Mouse (Mus musculus) frontal cortex, postnatal 14 days (tissue): ENCODE measurements around the gene Pecr.
A peak's percentile ranks its signal among the peaks of the same experiment; 100 is the strongest.
"Not testable (repeated sequence)": the region's sequence is repeated elsewhere in the genome, so short reads cannot be mapped to it uniquely, and the experiment has no call there.

ENCODE experiments used
- DNase-seq, 2 experiments: peaks; one replicate each; pipeline ENCODE4 v3.0.0; 2022; ENCODE audit warnings: low spot score in 2 of 2

Gene Pecr

DNA sequence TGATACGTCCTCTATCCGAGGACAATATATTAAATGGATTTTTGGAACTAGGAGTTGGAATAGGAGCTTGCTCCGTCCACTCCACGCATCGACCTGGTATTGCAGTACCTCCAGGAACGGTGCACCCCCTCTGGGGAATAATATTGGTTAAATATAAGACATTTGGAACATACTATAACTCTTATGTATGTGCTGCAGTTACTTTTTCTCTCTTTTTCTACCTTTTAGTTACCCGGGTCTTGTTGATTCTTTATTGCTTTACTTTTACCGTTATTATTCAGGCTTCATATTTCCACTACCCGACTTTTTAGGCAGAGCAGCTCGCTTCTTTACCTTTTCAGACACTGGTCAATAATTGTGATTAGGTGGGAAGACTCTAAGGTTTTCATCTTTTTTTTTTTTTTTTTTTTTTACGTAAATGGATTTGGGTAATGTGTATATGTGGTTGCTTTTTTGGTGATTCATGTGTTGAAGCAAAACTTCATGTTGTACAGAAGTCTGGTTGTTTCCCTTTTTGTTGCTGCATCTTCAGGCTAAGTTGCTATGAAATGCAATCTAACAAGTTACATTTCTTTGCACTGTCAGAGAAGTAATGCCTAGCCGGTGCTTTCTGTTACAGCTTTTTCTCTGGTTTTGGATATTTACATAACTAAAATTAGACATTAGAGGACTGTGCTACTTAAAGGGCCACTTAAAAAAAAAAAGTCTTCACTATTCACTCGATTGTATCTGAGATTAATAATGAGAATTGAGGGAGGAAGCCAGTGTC lies 46.9 kb downstream of the Pecr start:
- peak in 1 of 2 experiments; percentile 74 for DNase-seq

DNA sequence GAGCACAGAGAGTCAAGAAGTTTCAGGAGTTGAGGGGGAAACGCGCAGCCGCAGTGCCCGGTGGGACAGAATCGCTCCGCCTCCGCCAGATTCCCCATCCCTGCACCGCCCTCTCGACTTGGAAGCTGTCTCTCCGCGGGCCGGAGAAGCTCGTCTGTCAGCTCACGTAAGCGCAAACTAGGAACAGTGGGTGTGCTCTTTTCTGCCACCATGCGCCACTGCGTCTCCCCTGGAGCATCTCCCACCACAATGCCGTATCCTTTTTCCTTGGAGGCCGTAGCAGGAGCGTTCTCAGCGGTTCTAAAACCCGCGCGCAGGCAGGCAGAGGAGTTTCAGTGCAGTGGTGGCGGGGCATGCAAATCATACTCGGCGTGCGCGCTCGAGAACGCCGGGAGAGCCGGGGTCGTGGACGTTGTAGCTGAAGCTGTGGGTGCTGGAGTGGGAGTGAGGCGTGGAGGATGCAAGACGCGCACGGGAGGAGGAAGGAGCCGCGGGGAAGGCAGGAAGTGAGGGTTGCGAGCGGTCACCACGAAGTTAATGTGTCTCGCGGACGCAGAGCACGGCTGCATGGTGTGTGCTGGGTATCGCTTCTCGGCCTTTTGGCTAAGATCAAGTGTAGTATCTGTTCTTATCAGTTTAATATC lies 47.6 kb downstream of the Pecr start:
- DNase-seq: peak; percentile 54

DNA sequence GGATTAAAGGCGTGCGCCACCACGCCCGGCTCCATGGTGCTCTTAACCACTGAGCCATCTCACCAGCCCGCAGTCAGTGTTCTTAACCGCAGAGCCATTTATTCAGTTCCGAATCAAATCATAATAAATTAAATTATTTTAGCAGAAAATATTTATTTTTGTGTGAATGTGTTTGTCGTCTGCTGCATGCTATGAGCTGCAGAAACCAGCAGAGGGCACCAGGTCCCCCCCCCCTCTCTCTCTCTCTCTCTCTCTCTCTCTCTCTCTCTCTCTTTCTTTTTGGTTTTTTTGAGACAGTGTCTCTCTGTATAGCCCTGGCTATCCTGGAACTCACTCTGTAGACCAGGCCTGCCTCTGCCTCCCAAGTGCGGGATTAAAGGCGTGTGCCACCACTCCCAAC lies 51.5 kb downstream of the Pecr start:
- not testable (repeated sequence) for DNase-seq

DNA sequence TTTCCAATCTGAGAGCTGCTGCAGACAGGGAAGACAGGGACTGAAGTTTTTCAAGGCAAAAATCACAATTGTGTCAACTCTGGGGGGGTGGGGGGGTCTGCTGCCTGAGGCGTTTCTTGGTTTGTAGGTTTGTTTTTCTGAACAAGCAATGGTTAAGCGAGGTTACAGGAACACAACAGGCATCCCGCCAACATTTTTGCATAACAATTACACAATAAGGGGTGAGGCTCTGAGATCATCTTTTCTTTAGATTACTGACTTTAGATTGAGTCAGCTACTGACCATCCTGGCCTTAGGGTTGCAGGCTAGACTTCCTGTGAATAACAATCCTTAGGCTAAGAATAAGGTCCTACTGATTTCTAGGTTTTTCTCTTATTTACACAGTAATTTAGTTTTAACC lies 55.1 kb downstream of the Pecr start:
- DNase-seq: no peak

DNA sequence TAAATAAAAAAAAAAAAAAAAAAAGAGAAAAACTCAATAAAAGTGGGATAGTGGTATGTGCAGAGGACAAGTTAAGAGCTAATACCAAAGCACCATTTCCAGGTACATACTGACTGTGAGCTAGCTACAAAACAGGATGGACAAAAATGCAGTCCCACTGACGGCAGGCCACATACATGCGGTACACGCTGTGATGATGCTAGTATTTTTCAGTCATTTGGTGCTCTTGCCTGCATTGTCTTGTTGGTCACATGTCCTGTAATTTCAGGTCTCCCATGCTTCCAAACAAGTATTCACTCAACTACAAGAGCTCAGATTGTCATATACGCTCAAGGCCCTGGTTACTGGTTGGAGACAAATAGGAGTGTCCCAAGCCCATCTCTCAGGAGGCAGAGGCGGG lies 56.6 kb downstream of the Pecr start:
- DNase-seq: no peak

DNA sequence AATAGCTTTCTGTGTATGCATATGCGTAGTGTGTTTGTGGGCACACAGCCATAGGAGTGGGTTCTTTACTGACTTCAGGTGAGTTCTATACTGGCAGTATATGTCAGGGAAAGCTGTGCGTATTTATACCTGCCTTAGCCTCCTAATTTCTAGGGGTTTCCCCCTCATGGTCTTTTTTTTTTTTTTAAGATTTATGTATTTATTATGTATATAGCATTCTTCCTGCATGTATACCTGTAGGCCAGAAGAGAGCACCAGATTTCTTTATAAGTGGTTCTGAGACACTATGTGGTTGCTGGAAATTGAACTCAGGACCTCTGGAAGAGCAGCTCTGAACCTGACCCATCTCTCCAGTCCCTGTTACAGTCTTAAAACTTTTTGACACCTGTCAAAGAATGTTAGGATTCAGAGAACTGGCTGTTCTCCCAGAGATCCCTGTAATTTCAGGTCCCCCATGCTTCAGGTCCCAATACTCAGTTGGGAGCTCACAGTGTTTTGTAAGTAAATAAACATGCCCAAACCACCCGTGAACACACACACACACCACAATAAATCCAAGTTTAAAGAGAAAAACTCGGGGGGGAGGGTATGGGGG lies 57.1 kb downstream of the Pecr start:
- DNase-seq: no peak

DNA sequence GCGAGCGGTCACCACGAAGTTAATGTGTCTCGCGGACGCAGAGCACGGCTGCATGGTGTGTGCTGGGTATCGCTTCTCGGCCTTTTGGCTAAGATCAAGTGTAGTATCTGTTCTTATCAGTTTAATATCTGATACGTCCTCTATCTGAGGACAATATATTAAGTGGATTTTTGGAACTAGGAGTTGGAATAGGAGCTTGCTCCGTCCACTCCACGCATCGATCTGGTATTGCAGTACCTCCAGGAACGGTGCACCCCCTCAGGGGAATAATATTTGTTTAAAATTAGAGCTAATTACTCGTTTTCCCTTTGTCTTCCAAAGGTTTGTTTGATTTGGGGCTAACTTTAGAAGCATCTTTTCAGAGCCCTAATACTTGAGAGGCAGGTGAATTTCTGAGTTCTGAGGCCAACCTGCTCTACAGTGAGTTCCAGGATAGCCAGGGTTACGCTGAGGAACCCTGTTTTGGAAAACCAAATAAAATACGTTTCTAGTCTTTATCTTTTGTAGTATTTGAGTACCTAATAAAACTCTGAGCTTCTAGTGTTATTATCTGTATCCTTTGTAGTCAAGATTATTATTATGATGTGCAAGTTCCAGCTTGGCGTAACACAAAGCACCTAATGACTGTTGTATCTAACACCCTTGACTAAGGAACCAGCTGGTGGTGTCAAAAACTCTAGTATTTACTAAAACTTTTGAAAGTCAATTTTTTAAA lies 57.8 kb downstream of the Pecr start:
- DNase-seq: peak in 1 of 2 experiments; percentile 25

DNA sequence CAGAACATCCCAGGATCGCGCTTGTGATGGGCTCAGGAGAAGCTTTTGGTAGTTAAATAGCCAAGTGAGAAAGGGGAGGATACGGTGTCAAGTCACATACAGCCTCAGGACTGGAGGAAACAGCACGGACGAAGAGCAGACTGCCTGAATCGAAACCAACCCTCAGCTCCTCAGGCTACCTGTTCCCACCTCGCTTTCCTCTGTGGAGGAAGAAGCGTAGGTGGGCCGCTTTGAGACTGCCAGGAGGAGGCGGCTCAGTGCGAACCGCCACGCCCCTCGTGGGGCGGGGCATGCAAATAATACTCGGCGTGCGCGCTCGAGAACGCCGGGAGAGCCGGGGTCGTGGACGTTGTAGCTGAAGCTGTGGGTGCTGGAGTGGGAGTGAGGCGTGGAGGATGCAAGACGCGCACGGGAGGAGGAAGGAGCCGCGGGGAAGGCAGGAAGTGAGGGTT lies 58.4 kb downstream of the Pecr start:
- peak; percentile 58 to 64 for DNase-seq

DNA sequence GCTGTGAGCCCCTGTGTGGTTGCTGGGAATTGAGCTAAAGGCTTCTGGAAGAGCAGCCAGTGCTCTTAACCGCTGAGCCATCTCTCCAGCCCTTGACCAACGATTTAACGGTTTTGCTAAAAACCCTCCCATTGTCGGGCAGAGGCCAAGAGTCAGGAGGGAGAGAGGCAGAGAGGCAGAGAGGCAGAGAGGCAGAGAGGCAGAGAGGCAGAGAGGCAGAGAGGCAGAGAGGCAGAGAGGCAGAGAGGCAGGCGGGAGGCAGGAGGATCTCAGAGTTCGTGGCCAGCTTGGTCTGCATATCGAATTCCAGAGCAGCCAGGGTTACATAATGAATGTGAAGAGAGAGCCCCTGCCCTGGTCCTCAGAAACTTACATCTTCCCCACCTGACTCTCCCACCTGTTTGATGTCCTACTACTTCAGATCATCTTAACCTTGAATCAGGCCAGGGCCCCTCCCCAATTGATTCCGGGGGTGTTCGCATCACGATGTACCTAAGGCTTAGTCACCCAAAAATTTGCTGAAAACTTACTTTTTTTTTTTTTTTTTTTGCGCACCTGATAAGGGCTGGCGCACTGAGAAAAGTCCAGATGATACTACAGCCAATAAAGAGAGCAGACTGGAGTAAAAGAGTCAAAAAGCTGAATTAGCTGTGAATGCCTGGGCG lies 58.9 kb downstream of the Pecr start:
- DNase-seq: no peak

DNA sequence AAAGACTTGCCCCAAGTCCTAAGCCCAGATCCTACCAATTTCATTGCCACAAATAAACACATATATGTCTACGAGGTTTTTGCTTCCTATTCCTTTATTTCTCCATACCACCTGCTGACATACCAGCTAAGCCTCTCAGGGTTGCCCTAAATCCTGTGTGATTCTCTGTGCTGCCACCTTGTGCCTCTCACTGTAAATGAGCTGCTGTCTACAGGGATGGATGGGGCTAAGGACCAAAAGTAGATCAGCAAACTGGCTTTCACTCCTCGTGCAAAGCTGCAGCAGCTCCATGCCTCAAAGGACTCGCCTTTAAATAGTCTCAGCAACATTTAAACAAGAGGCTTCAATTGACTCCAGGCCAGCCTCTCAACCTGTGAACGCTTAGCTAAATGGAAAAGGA lies 64.1 kb downstream of the Pecr start:
- DNase-seq: peak; percentile 29

DNA sequence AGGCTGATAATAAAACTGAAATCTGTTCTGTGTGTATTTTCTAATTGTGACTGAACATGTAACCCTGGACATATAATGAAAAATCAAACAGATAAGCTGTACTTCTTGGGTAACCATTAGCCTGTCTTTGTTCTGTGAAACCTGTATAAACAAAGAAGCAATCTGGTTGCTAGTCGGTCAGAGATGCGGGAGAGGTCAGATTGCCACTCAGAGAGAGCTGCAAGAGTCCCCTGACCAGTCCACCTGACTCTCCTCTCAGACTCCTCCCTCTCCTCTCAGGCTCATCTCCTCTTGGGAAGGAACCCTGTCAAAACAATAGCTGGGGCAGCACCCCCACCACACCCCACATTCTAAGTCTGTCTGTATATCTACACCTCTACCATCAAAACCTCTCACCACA lies 65.0 kb downstream of the Pecr start:
- no peak for DNase-seq

DNA sequence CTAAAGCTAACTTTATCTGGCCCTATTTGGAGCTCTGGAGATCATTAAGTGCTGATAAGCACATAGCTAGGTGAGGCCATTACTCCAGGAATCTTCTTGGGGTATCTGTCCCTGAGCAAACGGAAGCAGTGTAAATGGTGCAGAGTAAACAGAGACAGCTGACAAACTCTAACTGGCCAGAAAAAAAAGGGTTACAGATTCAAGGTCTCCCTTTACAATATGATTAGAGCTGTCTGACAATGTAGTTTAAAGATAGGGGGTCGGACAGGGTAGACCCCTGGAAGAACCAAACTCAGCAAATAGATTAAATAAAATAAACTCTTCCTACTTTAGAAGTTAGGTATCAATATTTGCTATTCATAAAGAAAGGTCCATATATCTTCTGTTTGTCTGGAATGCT lies 65.5 kb downstream of the Pecr start:
- no peak for DNase-seq

DNA sequence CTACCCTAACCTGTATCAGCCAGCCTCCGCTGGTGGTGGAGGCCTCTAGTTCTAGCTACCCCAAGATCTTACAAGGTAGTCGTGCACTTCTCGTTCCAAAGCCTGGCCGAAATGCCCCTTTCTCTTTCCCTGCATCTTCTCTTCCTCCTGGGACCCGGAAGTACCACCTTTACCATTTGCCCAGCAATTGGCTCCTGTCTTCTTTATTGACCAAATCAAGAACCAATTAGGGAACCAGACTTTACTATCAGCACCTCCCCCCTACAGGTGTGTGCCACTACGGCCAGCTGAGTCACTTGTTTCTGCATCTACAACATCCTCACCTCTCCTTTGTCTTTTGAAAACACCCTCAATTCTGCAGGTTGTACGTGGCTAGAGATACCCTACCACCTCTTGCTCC lies 67.4 kb downstream of the Pecr start:
- no peak for DNase-seq

DNA sequence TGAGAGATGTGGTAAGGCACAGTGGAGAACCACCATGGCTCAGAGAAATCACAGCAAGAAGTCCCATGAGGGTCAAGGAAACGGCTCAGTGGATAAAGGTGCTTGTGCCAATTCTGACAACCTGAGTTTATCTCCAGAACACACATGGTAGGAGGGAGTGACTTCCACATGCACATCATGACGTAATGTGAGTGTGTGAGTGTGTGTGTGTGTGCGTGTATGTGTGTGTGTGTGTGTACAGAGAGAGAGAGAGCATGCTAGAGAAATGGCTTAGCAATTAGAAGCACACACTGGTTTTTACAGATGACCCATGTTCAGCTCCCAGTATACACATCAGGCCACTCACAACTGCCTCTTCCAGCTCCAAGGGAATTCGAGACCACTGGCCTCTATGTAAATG lies 68.9 kb downstream of the Pecr start:
- no peak for DNase-seq

DNA sequence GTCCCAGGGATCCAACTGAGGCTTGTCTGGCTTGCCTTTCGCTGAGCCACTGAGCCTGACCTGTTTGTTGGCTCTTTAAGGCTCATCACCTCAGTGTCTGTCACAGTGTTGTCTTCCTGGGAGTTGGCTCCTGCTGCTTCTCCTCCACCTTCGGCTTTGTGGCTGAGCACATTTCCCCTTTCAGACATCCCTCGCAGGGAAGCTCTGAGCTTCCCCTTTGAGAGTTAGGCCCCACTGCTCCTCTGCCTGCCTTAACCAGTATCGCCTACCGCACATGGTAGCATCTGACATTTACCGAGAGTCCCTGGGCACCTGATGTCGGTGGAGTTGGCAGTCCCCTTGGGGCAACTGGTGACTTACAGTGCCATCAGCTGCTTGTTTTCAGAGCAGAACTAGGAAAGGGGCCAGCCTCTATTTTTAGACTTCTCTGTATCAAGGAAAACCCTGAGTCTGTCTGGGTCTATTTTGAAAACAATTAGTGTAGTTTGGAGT lies 69.6 kb downstream of the Pecr start:
- DNase-seq: no peak

DNA sequence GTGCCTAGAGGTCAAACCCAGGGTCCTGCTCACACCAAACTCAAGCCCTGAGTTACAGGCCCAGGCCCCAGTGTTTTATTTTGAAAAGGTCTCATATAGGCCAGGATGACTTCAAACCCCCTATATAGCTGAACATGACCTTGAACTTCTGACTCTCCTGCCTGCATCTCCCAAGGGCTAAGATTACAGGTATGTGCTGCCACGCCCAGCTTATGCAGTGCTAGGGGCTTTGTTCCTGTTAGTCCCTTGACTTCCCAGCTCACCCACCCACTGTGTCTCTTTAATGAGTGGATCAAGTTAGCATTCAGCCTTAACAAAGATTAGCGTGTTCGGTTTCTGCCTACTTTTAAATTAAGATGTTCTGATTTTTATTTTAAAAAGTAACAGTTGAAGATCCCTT lies 70.2 kb downstream of the Pecr start:
- DNase-seq: no peak

DNA sequence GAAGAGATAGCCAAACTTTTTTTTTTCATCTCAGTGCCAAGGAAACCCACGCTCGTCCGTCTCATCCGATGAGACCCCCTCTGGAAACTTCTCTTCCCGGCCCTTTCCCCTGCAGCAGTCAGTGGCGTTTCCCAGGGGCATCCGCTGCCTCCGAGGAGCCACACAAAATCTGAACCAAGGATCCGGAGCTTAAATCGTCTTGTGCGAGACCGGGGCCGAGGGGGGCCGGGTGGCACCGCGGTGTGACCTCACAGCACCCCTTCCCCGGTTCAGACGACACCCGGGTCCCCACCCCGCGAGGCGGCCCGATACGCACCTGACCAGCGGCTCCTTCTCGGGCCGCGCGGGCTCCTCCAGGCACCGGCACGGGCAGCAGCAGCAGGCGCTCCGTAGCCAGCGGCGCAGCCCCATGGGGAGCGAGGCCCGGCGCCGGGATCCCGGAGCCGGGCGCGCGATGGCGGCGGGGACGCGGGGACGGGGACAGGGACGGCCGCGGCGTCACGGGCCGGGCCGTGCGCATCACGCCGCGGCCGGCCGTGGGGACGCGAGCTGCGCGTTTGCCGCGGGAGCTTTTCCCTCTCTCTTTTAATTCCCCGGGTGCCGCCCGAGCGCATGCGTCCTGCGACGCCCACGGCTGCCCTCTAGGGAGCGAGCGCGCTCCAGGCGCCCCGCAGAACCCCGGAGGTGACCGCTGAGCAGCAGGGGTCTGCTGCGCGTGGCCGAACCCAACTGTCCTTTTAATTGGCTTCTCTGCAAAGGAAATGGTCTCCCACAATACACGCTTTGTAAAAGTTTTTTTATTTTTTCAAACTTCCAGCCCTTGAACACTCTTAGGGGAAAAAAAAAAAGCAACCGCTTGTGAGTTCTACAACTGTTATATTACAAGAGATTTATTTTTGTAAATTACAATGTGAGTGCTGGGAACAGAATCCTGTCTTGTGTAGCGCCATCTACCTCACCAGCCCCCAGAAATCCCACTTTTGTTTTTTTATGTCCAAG lies 72.1 kb downstream of the Pecr start, which contains the start of gene Mreg:
Gene Mreg, minus strand, starts transcription at position 607 of the 999 bp plus-strand sequence.
- peak in 1 of 2 experiments; percentile 28 for DNase-seq

DNA sequence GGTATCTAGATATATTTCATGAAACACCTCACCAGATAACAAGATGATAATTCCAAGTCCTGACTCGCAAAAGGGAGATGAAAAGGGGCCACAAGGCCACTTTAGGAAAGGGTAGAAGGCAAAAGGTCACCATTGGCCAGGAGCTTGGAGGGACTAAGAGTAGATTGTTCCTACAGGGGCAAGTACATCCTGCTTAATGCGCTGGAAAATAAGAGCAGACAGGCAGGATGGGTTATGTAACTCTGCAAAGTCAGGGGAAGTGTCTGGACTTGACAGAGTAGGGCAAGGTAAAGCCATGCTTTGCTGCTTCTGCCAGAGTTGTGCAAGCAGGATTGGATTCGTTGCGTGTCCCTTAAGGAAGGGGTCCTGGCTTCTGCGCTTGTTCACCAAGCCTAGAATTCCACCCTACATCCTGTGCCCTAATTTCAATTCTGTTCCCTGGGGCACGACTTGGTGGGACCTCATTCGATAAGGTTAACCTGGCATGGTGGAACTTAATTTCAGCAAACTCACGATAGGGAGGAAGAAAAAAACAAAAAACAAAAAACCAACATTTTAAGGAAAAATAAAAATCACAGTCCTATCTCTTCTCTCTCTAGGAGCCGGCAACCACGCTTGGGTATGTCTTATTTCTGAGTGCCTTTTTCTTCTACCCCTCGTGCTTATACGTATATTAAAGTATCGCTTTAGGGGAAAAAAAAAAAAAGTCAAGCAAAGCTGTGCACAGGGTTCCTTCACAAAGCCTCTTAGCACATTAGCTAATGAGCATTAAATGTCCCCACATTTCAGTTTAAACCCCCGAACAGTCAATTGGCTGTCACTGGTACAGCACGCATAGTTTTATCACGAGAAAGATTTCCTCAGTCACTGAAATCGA lies 73.1 kb downstream of the Pecr start:
- DNase-seq: no peak
